Mouse (Mus musculus) spleen, postnatal 14 days (tissue): Measurements from ENCODE around the gene Fam178b.

Source experiments
- DNase-seq, 2 experiments: peaks; one replicate each; pipeline ENCODE4 v3.0.0; 2021 to 2022; ENCODE audit warnings: low spot score in 2 of 2

Gene Fam178b

DNA sequence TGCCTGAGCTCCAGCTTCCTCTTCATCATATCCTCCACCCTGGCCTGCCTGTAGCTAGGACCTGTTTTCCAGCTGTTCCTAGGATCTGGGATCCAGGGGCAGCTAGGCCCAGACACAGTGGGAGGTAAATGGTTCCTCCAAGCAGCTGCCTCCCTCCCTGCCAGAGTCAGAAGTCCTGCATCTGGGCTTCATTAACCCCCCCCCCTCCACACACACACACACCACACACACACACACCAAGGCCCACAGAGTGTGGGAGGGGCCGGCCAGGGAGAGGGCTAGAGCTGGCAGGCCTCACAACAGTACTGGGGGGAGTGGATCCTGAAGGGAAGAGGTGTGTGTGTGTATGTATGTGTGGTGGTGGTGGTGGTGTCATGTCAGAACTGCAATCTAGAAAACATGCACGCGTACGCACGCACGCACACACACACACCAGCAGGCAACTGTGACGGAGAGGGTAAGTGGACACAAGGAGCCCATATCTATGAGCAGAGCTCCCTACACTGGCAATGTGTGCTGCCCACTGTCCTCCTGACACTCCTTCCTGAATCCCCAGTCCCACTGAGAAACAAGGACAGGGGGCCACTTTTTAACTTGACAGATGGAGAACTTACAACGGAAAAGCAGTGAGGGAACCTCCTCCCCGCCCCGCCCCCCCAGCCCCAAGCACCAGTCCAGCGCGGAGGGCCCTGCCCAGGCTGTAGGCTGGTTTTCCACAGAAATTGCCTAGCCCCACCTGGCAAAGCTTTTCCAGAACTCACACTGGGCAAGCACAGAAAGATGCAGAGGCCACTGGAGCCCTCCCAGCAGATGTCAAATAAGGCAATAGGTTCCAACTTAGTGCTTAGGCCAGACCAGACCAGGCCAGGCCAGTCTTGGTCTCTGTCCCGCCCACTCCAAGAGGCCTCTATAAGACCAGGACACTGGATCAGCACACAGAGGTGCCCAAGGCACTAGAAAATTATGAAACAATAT, 94.2 kb downstream of the Fam178b start:
- DNase-seq: no peak

DNA sequence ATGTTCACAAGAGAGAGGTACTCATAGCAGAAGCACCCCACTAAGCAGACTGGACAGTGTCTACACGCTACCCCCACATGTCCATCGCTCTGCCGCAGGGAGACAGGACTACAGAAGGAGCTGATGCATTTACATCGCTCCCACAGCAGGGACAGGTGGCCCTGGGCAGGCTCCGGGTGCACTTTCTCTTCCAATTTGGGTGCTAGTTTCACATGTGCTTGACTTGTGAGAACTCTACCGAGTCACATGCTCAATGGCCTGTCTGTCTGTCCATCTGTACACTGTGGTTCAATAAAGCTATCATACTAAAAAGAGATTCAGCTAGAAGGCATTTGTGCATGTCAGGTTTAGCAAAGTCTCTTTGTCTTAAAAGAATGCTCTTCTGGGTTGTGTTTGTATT, 95.1 kb downstream of the Fam178b start:
- no peak for DNase-seq

DNA sequence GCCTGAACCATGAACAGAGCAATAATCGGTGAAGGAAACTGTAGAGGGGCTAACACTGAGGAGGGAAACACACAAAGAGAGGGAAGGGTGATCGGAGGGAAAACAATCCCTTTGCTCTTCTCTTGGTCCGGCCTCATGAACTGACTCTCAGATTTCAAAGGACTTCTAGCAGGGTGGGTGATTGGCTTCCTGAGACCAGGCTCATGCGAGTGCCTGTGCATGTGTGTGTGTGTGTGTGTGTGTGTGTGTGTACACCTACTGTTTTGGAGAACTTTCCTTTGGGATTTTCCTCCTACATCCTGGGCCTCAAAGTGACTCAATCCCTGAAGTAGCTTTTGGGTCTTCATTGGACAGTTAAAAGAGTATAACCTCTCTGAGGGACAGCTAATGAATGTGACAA, 96.7 kb downstream of the Fam178b start:
- no peak for DNase-seq

DNA sequence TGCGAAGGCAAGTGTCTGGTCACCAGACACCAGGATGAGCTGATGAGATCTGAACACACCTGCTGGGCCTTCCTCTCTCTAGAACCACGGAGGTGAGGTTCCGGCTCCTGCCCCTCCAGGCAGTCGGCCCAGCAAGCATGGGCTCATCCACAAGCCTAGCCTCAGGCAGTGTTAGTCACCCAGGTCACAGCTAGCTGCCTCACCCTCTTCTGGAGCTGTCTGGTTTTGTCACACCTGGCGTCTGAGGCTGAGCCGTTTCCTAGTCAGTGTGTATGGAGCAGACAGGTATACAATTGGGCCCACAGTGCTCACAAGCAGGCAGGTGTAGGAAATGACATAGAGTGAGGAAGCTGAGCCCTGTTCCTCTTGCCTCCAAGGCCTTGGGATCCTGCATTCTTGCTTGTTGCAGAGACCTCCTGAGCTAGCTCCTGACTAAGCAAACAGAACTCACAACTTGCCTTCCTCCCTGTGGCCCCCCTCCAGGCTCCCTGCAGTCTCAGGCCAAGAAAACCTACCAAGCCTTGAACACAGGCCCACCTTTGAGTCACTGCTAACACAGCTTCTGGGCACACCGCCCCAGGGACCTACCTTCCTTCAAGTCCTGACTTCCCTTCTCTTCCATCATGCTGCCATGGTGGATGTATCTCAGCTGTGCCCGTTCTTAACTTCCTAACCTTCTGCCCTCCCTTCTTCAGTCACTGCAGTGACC, 99.4 kb downstream of the Fam178b start:
- DNase-seq: no peak

DNA sequence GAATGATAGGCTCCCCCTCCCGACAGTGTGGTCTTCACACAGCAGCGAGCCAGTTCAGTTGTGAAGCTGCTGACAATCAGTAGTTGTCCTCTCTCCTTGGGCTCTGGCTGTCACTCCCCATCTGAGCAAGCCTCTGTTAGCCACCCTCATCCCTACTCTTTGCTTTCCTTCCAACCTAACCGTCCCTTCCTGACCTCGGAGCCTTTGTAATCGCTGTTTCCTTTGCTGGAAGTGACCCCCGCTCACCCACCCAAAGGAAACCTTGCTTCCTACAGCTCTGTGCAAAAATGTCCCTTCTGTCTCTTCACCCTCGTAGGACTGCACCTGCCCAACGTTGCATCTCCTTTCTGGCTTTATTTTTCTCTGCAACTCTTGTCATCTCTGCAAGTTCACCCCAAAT, 100.8 kb downstream of the Fam178b start:
- DNase-seq: no peak

DNA sequence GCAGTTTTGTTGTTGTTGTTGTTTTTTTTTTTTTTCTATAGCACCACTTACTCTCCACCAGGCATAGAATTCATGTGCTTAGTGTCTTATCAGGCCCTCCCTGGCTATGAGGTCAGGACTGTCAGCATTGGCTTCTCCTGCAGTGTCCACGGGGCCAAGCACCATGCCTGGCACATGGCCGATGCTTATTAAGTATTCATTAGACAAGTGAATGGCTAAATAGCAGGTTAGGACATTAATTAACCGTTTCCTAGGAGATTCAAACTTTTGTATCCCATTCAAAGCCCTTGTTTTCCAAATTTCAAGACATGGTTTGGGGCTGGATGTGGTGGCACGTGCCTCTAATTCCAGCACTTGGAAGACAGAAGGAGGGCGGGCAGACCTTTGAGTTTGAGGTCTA, 101.7 kb downstream of the Fam178b start:
- no peak for DNase-seq

DNA sequence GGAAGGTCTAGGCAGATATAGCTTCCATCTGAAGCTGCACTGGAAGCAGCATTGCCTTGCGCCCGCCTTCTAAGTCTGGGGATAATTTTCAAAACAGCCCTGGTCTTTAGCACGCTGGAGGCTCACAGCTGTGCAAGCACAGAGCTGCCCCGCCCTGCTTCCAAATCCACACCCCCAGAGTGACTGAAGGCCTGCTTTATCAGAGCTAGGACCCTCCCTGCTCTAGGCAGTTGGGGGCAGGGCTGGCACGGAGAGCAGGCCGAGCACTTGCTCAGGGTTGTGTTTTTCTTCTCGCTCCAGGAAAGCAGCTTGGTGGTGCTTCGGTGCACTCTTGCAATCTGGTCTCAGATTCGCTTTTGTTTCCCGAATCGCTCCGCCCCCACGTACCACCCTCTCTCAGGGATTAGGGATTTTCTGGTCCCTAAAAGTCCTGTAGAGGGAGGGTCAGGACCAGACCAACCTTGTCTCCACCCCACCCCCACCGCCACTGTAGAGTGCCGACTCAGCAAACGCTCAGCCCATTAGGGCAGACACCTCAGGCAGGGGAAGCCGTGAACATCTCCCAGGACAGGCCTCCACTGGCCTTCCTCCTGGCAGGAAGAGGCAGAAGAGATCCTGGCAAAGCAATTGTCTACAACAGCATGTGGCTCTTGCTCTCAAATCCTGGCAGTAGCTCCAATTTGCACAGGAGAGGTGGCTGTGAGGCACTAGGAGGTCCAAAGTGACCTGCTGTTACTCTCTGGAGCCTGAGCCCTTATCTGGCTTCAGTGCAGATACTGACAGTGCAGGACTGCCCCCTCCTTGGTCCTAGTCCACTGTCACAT, 102.4 kb downstream of the Fam178b start:
- DNase-seq: no peak

DNA sequence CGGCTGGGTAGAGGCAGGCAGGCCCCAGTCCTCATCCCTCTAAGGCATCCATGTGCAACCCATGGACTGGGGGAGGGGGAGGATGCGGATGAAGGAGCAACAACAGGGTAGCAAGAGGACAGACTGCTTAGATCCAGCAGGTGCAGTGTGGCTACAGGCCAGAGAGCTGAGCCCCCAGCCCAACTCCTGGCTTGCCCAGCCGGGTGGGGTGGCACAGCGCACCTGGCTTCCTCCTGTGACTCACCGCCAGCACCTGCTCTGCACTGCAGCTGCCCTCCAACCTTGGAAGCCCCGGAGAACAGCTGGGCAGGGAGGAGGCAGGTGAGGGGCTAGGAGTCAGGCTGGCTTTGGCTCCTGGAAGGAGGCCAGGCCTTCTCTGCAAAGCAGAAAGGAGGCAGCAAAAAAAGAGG, 103.0 kb downstream of the Fam178b start:
- no peak for DNase-seq

DNA sequence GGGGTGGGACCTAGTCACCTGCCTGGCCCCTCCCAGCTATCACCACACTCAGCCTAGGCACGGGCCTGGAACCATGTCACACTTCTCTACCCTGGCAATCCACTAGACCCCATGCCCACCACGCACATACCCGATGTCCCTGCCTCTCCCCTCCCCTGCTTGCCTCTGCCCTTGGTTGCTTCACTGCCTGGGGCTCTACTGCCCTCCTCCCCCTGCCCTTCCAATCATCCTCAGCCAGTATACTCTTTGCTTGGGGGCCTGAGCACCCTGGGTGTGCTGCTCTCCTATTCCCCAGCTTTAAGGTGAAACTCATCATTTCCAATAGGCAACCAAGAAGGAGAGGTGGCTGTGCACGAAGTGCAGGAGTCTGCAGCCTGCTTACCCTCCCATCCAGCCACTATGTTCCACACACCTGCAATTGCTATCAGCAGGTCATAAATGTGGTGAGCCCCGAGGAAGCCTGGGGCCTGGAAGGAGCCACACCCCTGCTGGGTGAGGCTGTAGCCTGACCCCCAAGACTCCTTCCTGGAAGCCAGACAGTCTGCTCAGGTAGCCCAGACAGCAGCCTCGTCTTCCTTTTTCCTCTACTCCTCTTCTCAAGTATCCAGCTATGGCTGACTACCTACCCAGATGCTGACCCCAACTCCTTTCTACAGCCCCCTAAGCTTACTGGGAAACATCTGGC, 105.8 kb downstream of the Fam178b start:
- DNase-seq: no peak

DNA sequence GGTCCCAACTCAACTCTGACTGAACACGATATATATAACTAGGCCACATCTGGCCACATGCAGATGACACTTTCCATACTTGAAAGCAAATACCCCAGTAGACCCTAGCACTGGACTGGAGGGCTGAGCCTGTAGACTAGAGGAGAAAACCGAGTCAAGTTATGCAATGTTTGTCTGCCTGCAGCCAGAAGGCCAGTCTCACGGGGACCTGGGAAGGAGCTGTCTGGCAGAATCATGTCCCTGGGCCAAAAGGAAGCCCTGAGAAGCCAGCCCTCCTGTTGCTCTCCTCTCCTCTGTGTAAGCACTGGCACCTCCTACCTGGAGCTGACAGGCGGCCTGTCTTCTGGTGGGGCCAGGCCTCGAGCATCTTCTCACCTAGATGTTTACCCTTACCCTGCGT, 107.6 kb downstream of the Fam178b start:
- no peak for DNase-seq

DNA sequence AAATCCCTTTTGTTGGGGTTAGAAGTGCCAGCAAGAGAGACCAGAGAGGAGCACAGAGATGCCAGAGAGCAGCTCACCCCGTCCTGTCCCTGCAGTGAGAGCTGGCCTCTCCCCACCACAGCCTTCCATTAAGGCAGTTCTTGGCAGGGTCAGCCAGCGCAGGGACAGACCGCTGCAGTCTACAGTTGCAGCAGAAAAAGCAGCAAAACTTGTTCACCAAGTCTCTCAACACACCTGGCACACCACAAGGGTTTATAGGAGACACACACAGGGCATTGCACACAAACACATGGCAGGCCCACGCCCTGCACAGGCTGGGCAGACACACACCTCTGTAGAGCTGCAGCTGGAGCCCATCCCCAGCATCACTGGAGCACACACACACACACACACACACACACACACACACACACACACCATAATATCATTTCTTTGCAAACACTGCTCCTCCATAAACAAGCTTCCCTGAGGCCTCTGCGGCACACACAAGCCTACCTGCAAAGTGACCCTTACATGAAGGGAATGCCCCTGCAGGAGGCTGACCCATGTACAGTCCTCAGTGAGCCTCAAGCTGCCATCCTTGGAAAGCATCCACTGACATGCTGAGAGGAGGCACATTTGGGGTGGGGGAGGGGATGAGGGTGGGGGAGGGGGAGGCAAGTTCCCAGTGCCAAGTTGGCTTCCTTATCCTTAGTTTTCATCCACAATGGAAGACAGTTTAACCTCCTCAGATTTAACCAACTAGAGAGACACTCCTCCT, 108.6 kb downstream of the Fam178b start:
- no peak for DNase-seq

DNA sequence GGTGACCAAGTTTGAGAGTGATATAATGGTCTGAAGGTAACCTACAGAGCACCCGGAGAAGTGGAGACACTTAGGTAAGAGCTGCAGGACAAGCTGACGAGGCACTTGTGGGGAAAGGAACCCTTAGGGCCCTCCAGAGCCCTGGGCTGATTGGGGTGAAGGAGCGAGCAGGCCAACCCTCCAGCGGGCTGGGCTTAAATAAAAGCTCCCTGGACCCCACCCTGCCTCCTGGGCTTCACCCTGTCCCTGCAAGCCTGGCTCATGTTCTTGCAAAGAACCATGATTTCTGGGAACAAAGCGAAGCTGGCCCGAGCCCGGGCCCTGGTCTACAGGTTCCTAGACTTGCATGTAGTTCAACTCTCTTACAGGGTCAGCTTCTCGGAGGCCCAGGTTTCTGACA, 109.5 kb downstream of the Fam178b start:
- DNase-seq: no peak

DNA sequence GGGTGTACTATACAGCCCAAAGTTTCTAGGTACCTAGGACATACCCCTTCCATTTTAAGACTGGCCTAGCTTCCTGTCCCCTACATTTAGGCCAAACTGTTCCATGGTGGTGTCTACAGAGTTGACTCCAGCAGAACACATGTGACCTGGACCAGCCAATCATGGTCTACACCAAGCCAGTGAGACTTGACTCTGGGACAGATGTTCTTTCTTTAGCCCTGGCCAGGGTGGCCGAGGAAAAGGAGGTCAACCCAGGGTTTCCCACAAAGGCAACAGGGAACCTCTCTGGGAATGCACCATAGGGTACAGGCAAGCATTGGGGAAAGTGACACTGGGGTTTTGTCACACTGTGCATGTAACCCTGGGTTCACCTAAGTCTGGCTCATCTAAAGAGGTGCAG, 110.3 kb downstream of the Fam178b start:
- no peak for DNase-seq

DNA sequence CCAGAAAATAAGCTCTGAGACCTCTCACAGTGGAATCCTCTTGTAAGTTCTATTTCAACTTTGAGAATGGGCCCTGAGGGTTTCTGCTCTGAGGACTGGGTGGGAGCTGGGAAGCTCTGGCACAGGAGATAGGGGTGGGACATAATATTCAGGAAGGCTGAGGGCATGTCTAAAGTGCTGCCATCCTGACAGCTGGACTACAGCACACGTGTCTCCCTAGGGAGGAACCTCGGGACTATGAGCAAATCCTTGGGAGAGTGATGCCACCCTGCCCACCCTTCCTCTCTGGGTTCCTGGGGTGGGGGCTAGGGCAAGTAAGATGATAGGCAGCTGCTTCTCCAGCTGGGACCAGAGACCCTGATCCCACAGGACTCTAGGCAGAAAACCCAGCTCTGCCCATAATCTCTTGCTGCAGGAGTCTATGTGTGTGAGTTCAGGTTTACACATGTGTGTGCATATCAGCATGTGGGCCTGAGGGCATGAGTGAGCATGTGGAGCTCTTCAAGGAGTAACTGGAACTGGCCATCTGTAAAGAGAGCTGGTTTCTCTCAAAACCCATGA, 110.8 kb downstream of the Fam178b start:
- no peak for DNase-seq

DNA sequence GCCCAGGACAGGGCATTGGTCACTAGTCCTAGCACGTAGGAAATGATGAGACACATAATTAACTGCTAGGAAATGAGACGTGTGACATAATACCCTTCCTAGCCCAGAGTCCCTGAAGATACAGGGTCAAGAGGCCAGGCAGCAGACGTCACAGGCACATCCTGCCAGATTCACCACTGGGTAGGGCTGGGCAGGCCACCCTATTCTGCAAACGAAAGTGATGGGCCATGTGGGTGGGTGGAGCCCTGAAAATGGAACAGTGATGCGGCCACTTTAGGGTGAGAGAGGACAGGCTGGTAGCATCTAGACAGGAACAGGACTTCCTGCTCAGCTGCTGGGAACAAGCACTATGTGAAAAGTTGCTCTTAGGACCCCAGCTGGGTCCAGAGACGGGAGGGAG, 111.4 kb downstream of the Fam178b start:
- no peak for DNase-seq

DNA sequence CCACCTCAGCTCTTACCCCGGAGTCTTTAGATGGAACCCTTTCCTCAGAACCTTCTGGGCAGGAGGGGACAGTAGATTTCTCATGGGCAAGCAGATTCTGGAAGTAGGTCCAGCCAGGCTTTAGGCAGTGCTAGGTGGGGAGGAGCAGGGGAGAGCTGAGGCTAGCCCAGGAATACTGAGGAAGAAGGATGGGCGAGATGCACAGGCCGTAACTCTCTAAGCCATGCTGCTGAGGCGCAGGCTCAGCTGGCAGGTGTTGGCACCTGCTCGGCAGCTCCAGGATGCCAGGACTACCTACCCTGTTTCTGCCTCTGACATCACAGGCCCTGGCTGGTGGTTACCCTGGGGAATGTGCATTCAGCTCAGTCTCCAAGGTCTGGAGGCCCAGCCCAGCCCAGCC, 112.7 kb downstream of the Fam178b start:
- no peak for DNase-seq

DNA sequence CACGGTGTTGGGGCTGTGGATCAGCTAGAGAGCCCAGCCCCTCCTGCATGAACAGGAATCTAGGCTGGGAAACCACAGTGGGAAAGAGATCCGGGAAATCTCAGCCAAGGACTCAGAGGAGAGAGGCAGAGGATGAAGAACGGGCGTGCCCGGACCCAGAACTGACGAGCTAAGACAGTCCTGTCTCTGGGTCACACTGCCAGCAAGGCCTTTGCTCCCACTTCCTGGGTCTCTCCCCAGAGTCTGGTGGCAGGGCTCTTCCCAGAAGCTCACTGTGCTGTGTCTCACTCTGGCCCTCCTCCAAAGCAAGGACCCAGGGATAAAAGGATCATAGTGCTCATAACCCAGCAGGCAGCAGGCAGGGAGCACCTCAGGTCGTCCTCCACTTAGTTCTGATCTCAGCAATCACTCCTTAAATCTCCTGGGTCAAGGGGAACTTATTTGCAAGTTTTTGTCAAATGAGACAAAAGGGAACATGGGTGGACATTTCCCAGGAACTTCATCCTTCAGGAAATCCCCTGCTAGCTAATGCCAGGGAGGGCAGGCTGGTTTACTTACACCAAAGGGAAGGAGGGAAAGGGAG, 113.2 kb downstream of the Fam178b start:
- no peak for DNase-seq

DNA sequence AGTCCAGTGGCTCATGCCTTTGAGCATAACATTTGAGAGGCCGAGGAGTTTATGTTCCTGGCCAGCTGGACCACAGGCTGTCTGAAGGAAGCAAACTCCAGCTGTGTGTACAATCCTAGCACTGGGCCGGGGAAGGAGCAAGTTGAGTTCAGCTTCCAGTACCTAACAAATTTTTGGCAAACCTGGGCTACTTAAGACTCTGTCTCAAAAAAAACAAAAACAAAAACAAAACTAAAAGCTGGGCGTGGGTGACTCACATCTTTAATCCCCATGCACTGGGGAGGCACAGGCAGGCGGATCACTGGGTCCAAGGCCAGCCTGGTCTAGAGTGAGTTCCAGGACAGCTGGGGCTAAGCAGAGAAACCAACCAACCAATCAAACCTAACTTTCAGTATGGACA, 114.2 kb downstream of the Fam178b start:
- no peak for DNase-seq

DNA sequence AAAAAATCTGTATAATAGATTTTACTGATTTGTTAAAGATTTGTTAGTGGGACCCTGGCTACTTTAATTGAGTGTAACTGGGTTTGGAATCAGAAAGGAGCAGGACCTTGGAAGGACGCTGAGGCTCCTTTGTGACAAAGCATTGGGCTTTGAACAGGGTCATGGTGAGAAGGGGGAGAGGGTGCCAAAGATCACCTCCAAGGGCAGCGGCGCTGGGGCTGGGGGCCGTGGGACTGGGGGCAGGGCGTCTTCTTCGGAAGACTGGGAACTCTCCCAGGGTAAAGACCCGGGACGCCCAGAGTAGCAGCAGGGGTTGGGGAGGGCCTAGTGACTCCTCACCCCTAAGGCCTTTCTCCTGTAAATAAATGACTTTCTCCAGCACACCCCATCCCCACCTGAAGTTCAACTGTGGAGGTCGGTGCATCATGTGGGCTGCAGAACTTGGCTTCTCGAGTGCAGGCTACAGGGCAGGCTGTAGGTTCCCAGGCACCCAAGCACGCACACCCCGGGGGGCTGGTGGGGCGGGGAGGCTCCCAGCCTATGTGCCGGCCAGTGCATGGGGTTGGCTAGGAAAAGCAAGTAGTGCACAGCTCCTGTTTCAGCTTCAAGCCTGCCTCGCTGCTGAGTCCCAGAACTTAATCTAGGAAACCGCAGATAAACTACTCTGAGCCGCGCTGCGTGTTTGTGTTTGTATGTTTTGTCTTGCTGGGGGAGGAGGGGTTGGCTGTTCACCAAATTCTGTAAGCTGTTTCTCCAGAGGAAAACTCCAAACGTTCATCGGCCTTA, 115.0 kb downstream of the Fam178b start:
- no peak for DNase-seq
